Mouse (Mus musculus) frontal cortex, postnatal 36 days (tissue): ENCODE data around the gene Gm128.

Experiments used
- DNase-seq, 2 experiments: peaks; one replicate each; pipeline ENCODE4 v3.0.0; 2022; ENCODE audit warnings: low spot score in 2 of 2

The Gm128 gene

GRCm38 (mm10) chr3:95241498-95241897 is at the start of gene Gm128:
Gm128 (minus strand) TSS chr3:95241598.
- no peak for DNase-seq

- DNase-seq: no peak
These were observed 49.6 kb upstream of the Gm128 start for GRCm38 (mm10) chr3:95291041-95291440.

GRCm38 (mm10) chr3:95290156-95290555 is 48.8 kb upstream of the Gm128 start:
- DNase-seq: no peak

GRCm38 (mm10) chr3:95289419-95289818 is 48.0 kb upstream of the Gm128 start:
- DNase-seq: no peak

- DNase-seq: no peak
These were observed 46.1 kb upstream of the Gm128 start for GRCm38 (mm10) chr3:95287541-95287940.

DNA sequence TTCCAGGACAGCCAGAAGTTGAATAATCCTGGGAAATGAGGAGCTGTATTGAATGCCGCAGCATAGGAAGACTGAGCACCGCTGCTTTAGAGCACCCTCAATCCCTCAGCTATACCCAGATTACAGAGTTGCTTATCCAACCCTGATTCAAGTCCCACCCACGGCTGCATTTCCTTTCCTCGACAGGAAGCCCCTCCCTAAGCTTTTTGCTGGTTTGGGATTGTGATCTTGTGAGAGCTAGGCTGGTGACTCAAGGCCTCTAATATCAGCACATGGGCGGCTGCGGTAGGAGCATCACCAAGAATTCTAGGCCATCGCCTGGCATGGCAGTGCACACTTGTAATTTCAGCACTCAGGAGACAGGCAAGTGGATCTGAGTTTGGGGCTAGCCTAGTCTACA is 45.1 kb upstream of the Gm128 start:
- DNase-seq: no peak

DNA sequence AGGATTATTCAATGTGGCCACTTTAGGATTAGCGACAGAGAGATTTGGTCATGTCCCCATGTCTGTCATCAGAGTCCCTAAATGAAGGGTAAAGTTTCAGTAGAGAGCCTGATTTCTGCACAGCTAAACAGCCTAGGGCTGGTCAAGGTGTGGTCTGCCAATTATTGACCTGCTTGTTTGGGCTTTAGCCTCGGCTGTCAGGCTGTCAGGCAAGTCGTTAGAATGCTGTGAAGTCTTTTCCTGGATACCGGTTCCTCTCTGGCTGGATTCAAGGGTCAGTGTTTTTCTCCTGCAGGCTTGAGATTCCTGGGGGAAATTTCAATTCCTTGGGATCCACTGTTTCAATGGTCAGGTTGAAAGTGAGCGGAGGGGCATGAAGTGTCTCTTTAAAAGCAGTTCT is 44.6 kb upstream of the Gm128 start:
- DNase-seq: no peak

GRCm38 (mm10) chr3:95285390-95285789 is 44.0 kb upstream of the Gm128 start:
- DNase-seq: no peak

- DNase-seq: no peak
These were observed 43.3 kb upstream of the Gm128 start for GRCm38 (mm10) chr3:95284501-95285281.

- DNase-seq: no peak
These were observed 42.7 kb upstream of the Gm128 start for GRCm38 (mm10) chr3:95284062-95284461.

- no peak for DNase-seq
These were observed 42.2 kb upstream of the Gm128 start for GRCm38 (mm10) chr3:95283589-95283941.

GRCm38 (mm10) chr3:95282865-95283588 is 41.6 kb upstream of the Gm128 start:
- DNase-seq: peak; percentile 69 to 73

GRCm38 (mm10) chr3:95282381-95282864 is 41.0 kb upstream of the Gm128 start:
- peak in 1 of 2 experiments; percentile 32 for DNase-seq

GRCm38 (mm10) chr3:95281216-95282126 is 40.1 kb upstream of the Gm128 start, which contains the start of the genes Mindy1 and Prune1:
Mindy1 (plus strand) TSS chr3:95281345.
Prune1 (minus strand) TSS chr3:95282076.
- DNase-seq: peak; percentile 98 to 99

DNA sequence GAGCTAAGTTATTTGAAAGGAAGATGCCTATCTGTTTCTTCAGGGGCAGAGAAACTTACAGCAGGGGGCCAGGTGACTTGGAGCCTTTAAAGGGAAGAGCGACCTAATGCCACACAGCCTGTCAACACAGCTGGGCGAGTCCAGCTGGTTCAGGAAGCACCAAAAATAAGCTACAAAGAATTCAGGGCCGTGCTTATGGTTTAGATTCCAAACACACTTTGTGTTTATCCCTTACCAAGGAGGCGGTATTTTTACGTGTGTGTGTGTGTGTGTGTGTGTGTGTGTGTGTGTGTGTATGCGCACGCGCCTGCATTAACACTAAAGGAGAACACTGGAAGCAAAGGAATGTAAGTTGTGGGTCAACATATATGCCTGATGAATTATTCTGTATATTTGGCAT is 39.3 kb upstream of the Gm128 start:
- DNase-seq: peak in 1 of 2 experiments; percentile 24

- no peak for DNase-seq
These were observed 35.8 kb upstream of the Gm128 start for GRCm38 (mm10) chr3:95277149-95277551.

GRCm38 (mm10) chr3:95276428-95276934 is 35.1 kb upstream of the Gm128 start:
- no peak for DNase-seq

DNA sequence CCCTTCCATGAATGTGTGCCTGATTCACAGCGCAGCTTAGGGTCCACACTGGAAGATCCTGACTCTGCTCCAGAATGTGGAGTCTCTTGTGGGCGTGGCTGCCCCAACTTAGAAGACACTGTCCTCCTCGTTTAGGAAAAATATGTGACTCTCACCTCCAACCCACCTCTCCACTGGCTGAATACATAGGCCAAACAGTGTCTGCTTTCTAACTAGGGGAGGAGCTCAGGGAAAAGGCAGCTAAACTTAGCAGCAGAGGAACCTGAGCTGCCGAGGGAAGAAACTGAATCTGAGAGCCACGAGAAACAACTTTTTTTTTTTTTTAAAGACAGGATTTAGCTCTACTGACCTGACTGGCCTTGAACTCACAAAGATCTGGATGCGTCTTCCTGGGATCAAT is 33.8 kb upstream of the Gm128 start:
- no peak for DNase-seq

- DNase-seq: no peak
These were observed 33.1 kb upstream of the Gm128 start for GRCm38 (mm10) chr3:95274453-95274852.

- DNase-seq: no peak
These were observed 32.1 kb upstream of the Gm128 start for GRCm38 (mm10) chr3:95273471-95273870.

DNA sequence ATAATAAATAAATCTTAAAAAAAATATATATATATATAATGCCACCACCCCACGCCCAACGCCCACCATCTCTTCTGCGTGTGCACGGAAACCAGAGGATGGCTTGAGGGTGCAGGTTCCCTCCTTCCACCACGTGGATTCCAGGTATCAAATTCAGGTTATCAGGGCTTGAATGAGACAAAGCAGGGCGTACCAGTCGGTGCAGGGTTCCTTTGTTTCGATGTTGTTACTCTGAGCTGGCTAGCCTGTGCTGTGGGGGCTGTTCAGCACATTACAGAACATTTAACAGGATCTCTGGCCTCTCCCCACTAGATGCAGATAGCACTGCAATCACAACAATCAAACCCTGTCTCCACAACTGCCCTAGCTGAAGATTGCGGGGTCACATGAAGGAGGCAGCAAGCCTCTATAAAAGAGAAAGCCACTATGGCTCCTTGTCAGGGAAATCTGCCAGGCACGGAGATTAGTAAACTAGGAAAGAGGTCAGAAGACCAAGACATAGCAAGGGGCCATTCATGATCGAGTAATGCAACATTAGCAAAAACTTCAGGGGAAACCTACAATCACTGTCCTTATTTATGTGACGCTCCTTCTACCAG is 29.5 kb upstream of the Gm128 start:
- no peak for DNase-seq
